Mouse (Mus musculus): Measurements from ENCODE around the gene Mmel1.

- TF ChIP-seq POLR2A (IDR thresholded peaks at IDR 0.05; ENCODE audit: borderline replicate concordance, low read depth, low read length), result no peak
- no peak for TF ChIP-seq CTCF (IDR thresholded peaks at IDR 0.05; ENCODE audit: low read depth, low read length)
Observed at GRCm38 (mm10) chr4:154838741-154839140, 30.6 kb upstream of the Mmel1 start.

Measured in bone marrow macrophage, adult 2 months (primary cell).